Mouse (Mus musculus) effector memory CD4-positive, alpha-beta T cell, adult 5 months (primary cell): ENCODE measurements around the gene Ibtk. TPM values are rescaled to one million over a fixed set of nuclear protein-coding genes. Genes with fewer than 3 reads are reported as not detected.

Source experiments
- polyA plus RNA-seq: library from polyadenylated mRNA; unstranded; fragments of 100-300 nt; shearing (Covaris generic); gene quantifications from one replicate; pipeline ENCODE4 v1.2.1, GENCODE M21; 2017

Ibtk gene
- polyA plus RNA-seq = 42.8 TPM

GRCm38 (mm10) chr9:85749142-85749921 lies at the start of gene Ibtk:
Gene Ibtk, minus strand, starts transcription at chr9:85749334.

Other genes with a start within 250 kb of the Ibtk start
- gene Tpbg, start 93.0 kb upstream of the Ibtk start, polyA plus RNA-seq = 2.4 TPM